Mouse (Mus musculus): ENCODE measurements at regions not wholly inside any gene's neighbourhood (a gene's known extent, or its start where the extent isn't known, plus 50 kb on each side); places are given as distances from the start of the nearest gene placed in this dataset.

GRCm38 (mm10) chr14:97694238-97694637 lies 475.3 kb downstream of the Dach1 start:
- DNase-seq (ENCODE audit: low spot score) = no peak

GRCm38 (mm10) chr14:97684617-97685016 lies 484.9 kb downstream of the Dach1 start:
- DNase-seq (ENCODE audit: low spot score) = no peak

- DNase-seq (ENCODE audit: low spot score) = no peak
Observed at GRCm38 (mm10) chr14:97667806-97668205, 501.8 kb downstream of the Dach1 start.

- no peak for DNase-seq (ENCODE audit: low spot score)
Observed at GRCm38 (mm10) chr14:97638187-97638792, 531.3 kb downstream of the Dach1 start.

- DNase-seq (ENCODE audit: low spot score) = no peak
Observed at GRCm38 (mm10) chr14:97611438-97611837, 558.1 kb downstream of the Dach1 start.

GRCm38 (mm10) chr14:97596694-97597093 lies 572.9 kb downstream of the Dach1 start:
- DNase-seq (ENCODE audit: low spot score) = no peak

GRCm38 (mm10) chr14:97588611-97589010 lies 581.0 kb downstream of the Dach1 start:
- no peak for DNase-seq (ENCODE audit: low spot score)

GRCm38 (mm10) chr14:97588182-97588581 lies 581.4 kb downstream of the Dach1 start:
- peak; percentile 6 for DNase-seq (ENCODE audit: low spot score)

GRCm38 (mm10) chr14:97586962-97587361 lies 582.6 kb downstream of the Dach1 start:
- DNase-seq (ENCODE audit: low spot score) = no peak

- DNase-seq (ENCODE audit: low spot score) = no peak
Observed at GRCm38 (mm10) chr14:97570274-97570673, 599.3 kb downstream of the Dach1 start.

GRCm38 (mm10) chr14:97560121-97560907 lies 609.3 kb downstream of the Dach1 start:
- no peak for DNase-seq (ENCODE audit: low spot score)

- no peak for DNase-seq (ENCODE audit: low spot score)
Observed at GRCm38 (mm10) chr14:97559559-97559958, 610.0 kb downstream of the Dach1 start.

GRCm38 (mm10) chr14:97558289-97558688 lies 611.3 kb downstream of the Dach1 start:
- DNase-seq (ENCODE audit: low spot score) = no peak

- no peak for DNase-seq (ENCODE audit: low spot score)
Observed at GRCm38 (mm10) chr14:97557888-97558287, 611.7 kb downstream of the Dach1 start.

- no peak for DNase-seq (ENCODE audit: low spot score)
Observed at GRCm38 (mm10) chr14:97546276-97546675, 623.3 kb downstream of the Dach1 start.

GRCm38 (mm10) chr14:97544307-97544706 lies 625.3 kb downstream of the Dach1 start:
- no peak for DNase-seq (ENCODE audit: low spot score)

- DNase-seq (ENCODE audit: low spot score) = no peak
Observed at GRCm38 (mm10) chr14:97537012-97537411, 632.6 kb downstream of the Dach1 start.

- no peak for DNase-seq (ENCODE audit: low spot score)
Observed at GRCm38 (mm10) chr14:97511318-97511717, 658.2 kb downstream of the Dach1 start.

GRCm38 (mm10) chr14:97489427-97490347 lies 679.9 kb downstream of the Dach1 start:
- no peak for DNase-seq (ENCODE audit: low spot score)

GRCm38 (mm10) chr14:97478236-97478635 lies 691.3 kb downstream of the Dach1 start:
- DNase-seq (ENCODE audit: low spot score) = no peak

- DNase-seq (ENCODE audit: low spot score) = no peak
Observed at GRCm38 (mm10) chr14:97450525-97451235, 718.9 kb downstream of the Dach1 start.

- DNase-seq (ENCODE audit: low spot score) = no peak
Observed at GRCm38 (mm10) chr14:97448617-97449016, 720.9 kb downstream of the Dach1 start.

Data from ovary, postnatal 14 days (tissue).